Mouse (Mus musculus): ENCODE results near the gene Slitrk5. TPM values are rescaled to one million over a fixed set of nuclear protein-coding genes. Genes with fewer than 3 reads are reported as not detected.
"Not testable (repeated sequence)": the region's sequence is repeated elsewhere in the genome, so short reads cannot be mapped to it uniquely, and the experiment has no call there.

Gene Slitrk5
- total RNA-seq (2021), result 0.36 TPM in 1 of 2 replicates, not detected in the other
- long read RNA-seq, result 0 reads

- peak; percentile 83 for DNase-seq
Measured at GRCm38 (mm10) chr14:111674664-111675147, at the start of gene Slitrk5. Gene Slitrk5, plus strand, starts transcription at chr14:111675097.

DNA sequence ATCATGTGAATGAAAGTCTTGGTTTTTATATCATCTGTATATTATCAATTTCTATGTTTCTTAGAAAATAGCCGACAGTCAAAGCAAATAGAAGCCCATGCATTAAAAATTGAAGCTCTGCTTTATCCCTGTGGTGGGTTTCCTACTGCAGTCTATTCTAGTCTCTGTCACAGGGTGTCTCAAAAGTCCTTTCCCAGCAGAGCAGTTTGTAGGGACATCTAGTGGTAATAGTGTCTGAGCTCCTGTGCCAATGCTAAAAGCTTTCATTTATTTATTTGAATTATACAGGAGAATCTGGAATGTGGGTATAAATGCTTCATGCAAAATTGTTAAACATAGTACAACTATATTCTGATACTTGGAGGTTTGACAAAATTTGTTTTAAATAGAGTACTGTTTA lies 2.0 kb upstream of the Slitrk5 start:
- no peak for DNase-seq

- peak; percentile 34 for DNase-seq
Measured at GRCm38 (mm10) chr14:111675211-111676165, 591 bp downstream of the Slitrk5 start.

- peak; percentile 19 for DNase-seq
Measured at GRCm38 (mm10) chr14:111676166-111676581, 1.3 kb downstream of the Slitrk5 start.

GRCm38 (mm10) chr14:111676851-111677291 lies 2.0 kb downstream of the Slitrk5 start:
- DNase-seq, result no peak

DNA sequence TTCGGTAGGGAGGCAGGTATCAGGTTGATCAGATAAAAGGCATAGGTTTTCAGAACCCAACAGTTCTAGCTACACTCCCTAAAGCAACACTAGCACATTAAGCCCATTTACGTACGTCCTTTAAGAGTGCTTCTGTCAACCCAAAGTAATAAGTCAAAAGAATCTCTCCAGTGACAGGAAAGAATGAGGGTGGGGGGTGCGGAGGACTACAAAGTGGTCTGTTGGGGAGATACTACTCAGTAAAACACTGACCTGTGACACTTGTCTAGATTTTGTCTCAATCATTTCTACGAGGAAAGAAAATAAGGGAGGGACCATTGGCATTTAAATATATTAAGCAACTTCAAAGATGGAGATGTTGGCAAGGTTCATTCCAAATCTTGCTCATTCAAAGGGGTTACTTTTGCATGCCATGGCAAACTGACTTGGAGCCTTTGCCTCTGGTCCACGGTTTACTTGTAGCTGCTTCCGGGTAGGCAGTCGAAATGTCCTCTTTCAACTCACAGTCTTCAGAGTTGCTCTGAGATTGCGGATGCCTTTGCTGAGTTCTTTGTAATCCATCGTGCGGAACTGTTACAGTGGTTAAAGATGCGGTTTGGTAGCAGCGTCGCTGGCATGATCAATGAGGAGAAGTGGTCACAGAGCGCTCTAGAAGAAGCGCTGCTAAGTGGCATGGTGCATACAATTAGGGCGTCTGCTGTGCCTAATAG lies 2.6 kb downstream of the Slitrk5 start:
- DNase-seq, result no peak

GRCm38 (mm10) chr14:111680271-111680670 lies 5.4 kb downstream of the Slitrk5 start:
- DNase-seq, result no peak

DNA sequence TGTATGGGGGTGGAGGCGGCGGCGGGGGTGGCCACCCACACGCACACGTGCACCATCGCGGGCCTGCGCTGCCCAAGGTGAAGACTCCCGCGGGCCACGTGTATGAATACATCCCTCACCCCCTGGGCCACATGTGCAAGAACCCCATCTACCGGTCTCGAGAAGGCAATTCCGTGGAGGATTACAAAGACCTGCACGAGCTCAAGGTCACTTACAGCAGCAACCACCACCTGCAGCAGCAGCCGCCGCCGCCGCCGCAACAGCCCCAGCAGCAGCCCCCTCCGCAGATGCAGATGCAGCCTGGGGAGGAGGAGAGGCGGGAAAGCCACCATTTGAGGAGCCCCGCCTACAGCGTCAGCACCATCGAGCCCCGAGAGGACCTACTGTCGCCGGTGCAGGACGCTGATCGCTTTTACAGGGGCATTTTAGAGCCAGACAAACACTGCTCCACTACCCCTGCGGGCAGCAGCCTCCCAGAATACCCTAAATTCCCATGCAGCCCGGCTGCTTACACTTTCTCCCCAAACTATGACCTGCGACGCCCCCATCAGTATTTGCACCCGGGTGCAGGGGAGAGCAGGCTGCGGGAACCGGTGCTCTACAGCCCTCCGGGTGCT lies 6.3 kb downstream of the Slitrk5 start:
- DNase-seq, result no peak

DNA sequence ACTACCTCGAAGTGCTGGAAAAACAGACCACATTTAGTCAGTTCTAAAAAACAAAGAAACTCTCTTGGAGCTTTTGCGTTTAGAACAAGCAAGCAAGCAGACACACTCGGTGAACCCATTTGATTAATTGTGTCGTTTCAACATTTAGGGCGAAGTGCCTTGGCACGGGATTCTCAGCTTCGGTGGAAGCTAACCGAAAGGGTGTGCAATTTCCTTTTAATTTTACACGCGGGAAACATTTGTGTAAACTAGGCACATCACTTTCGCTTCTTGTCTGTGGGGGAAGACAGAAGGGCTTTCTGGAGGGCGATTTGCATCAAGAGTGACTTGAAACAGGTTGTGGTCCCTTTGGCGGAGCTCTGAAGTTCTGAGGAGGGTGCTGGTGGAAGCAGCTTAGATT lies 6.9 kb downstream of the Slitrk5 start:
- no peak for DNase-seq

GRCm38 (mm10) chr14:111683543-111683942 lies 8.6 kb downstream of the Slitrk5 start:
- no peak for DNase-seq

DNA sequence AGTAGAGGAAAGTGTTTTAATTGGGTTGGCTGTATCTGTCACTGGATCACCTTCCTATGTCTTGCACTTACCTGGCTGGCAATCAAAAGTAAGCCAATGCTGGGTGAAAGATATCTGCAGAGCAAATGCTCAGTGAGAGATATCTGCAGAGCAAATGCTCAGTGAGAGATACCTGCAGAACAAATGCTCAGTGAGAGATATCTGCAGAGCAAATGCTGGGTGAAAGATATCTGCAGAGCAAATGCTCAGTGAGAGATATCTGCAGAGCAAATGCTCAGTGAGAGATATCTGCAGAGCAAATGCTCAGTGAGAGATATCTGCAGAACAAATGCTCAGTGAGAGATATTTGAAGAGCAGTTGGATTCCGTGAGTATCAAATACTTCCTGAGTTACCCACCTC lies 15.2 kb downstream of the Slitrk5 start:
- DNase-seq, result not testable (repeated sequence)

GRCm38 (mm10) chr14:111729833-111730232 lies 54.9 kb downstream of the Slitrk5 start:
- DNase-seq, result no peak

Data from adrenal gland, postnatal 25 days (tissue).